Mouse (Mus musculus) CD8-positive naive resting alpha-beta T cell, adult 57 days (primary cell): Measurements from ENCODE around the gene Spcs2. TPM values are rescaled to one million over a fixed set of nuclear protein-coding genes. Genes with fewer than 3 reads are reported as not detected.

Source experiments
- total RNA-seq: library from RNA; stranded (reverse); gene quantifications from one replicate; pipeline ENCODE4 v1.2.4, GENCODE M21; 2023

The Spcs2 gene
- 118 TPM for total RNA-seq

DNA sequence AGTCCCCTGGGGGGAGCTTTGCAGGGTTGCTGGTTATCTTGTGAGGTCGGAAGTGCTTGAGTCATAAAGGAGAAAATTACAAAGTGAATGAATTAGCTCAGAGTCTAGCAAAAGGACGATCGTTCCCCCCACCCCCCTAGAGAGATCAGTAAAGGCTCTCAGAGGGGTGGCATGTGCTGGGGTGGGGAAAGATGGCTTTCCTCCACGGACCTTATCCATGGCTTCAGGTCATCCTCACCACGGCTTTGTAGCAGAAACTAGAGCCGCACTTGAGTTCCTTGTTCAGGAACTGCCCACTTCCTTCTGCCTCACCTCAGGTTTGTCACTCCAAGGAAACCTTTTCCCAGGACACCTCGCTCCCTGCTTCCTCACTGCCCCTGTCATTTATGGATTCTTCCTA is at the start of gene Spcs2:
TSS of gene Spcs2 (minus strand) at position 101 of the 400 bp plus-strand sequence.

DNA sequence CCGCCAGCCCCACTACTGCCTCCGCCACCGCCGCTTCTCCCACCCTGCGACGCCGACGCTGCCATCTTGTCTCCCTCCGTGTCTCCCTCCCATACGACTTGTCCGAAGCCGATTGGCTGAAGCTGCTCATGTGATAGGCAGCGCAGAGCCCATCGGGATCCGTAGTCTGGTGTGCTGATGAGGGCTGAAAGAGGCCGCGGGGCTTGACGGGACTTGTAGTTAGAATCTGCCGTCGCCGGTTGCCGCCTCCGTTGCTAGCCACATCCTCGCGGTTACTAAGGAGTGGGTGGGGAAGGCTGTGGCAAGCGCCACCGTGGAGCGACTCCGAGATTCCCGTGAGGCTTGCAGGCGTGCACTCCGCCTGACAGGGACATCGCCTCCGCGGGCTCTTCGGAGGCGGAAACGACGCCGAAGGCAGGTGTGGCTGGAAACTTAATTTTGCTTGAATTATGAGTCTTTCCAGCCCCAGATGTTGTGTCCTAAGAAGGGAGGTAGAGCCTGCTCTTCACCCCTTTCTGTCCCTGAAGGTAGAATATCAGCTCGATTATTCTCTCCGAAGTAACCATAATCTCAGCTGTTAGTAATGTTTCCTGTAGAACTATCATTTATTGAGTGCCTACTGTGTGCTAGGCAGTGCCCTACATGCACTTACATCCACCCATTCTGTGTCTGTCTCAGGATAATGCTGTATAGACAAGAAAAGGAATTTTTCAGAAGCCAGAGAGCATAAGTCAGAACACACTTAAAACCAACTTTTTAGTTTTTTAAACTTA is 4.3 kb downstream of the Spcs2 start, which contains the start of gene Xrra1:
TSS of gene Xrra1 (plus strand) at position 304 of the 773 bp plus-strand sequence.

GRCm38 (mm10) chr7:99828083-99828570 is 35.1 kb downstream of the Spcs2 start, which contains the start of gene Neu3:
Gene Neu3, minus strand, starts transcription at chr7:99828417.

Other genes starting within 250 kb of the Spcs2 start
- gene Tpbgl, start 236.4 kb downstream of the Spcs2 start, total RNA-seq: 4.2 TPM
- gene Slco2b1, start 152.1 kb downstream of the Spcs2 start, total RNA-seq: 0.70 TPM
- gene Olfr520, start 133.2 kb downstream of the Spcs2 start, total RNA-seq: not detected
- gene Olfr521, start 100.0 kb downstream of the Spcs2 start, total RNA-seq: not detected
- 5.9 TPM for gene Neu3, start 35.0 kb downstream of the Spcs2 start, total RNA-seq
- gene Xrra1, start 4.3 kb downstream of the Spcs2 start, total RNA-seq: not detected
- 24.7 TPM for gene Rnf169, start 117.0 kb upstream of the Spcs2 start, total RNA-seq
- gene Chrdl2, start 142.7 kb upstream of the Spcs2 start, total RNA-seq: not detected